Mouse (Mus musculus) urinary bladder, postnatal 4 days (tissue): ENCODE measurements around the gene Arl14ep.
"Not testable (repeated sequence)": the region's sequence is repeated elsewhere in the genome, so short reads cannot be mapped to it uniquely, and the experiment has no call there.

Experiments
- DNase-seq, 2 experiments: peaks; one replicate each; pipeline ENCODE4 v3.0.0; 2021 to 2022; ENCODE audit warnings: low spot score in 2 of 2

The Arl14ep gene

GRCm38 (mm10) chr2:106973959-106974639 lies at the start of gene Arl14ep:
Gene Arl14ep (minus strand): TSS chr2:106974424.
- DNase-seq, result peak; percentile 81 to 87

DNA sequence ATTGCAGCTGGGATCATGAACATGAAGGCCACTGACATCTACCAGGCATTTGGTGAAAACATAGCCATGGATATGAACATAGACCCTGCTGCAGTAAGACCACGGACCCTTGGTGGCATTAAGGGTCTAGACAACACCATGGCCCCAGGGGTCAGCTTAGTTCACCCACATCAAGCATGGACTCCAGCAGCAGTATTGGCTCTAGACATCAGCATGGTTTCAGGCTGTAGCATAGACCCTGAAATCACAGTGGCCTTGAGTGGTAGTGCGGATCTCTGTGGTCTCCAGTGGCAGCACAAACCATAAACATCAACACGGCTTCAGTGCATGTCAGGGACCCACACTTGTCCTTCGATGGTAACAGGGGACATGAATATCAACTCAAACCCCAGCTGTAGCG lies 48.5 kb upstream of the Arl14ep start:
- DNase-seq, result no peak

GRCm38 (mm10) chr2:107019331-107019730 lies 45.1 kb upstream of the Arl14ep start:
- no peak for DNase-seq

GRCm38 (mm10) chr2:107013161-107013560 lies 38.9 kb upstream of the Arl14ep start:
- DNase-seq, result no peak

DNA sequence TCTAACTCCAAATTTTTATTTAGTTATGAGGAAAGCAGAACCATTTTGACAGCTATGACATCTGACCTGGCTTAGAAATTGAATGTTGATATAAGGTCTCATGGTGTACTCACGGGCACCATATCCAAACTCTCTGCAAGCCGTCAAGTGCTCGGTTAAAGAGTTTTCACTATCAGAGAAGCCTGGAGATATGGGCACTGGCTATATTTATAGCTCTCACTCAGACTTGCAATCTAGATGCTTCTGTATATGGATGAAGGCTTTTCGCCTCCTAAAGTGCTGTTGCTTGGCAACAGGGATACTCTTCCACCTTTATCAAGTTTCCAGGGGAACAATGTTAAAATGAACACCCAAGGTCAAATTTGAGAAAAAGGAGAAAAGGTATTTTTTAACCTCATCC lies 38.1 kb upstream of the Arl14ep start:
- DNase-seq, result no peak

GRCm38 (mm10) chr2:107010160-107010559 lies 35.9 kb upstream of the Arl14ep start:
- DNase-seq, result no peak

- DNase-seq, result no peak
Measured at GRCm38 (mm10) chr2:107006378-107006777, 32.2 kb upstream of the Arl14ep start.

GRCm38 (mm10) chr2:107005876-107006275 lies 31.7 kb upstream of the Arl14ep start:
- DNase-seq, result not testable (repeated sequence)

DNA sequence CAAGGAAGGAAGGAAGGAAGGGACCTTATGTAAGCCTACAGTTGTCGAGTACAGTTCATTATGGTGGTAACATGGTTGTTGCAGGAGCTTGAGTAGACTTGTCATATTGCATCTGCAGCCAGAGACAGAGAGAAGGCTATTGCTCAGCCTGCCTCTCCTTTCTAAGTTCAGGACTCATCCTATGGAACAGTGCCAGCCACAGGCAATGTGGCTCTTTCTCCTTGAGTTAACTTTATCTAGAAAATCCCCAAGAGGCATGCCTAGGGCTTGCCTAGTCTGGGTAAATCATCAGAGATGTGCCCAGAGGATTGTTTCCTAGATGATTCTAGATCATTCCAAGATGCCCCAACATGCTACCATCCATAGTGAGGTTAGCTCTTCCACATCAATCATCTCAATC lies 17.0 kb upstream of the Arl14ep start:
- DNase-seq, result no peak

DNA sequence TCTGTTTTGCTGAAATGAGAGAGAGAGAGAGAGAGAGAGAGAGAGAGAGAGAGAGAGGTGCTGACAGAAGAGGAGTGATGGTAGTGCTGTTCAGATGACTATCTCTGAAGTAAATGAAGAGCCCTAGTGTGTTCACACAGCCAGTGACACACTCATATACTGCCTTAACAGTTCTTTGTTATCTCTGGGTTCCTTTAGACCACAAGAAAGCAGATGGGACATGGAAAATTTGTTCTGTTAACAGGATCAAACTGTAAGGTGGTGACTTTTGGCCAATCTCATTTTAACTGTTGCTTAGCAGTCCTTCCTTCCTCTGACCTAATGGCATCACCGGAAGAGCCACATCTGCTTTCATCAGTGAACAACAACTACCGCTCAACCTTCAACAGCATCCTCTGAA lies 10.7 kb upstream of the Arl14ep start:
- DNase-seq, result no peak

- no peak for DNase-seq
Measured at GRCm38 (mm10) chr2:106982503-106982902, 8.3 kb upstream of the Arl14ep start.

DNA sequence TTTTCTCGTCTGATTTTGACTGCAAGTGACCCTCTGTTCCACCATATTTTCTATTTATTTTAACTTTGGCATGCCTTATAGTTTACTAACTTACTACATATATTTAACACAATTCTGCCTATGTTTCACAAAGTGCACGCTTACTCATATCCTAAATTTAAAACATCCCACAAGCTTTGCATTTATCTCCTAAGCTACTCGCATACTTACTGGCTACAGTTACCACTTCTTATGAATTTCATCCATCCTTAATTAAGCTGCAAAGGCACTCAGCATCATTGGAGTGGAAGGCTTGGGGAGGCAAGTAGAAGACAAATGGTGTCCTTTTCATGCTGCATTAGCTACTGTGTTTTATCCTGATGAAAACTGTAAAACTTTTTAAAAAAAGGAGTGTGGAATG lies 2.2 kb upstream of the Arl14ep start:
- no peak for DNase-seq

DNA sequence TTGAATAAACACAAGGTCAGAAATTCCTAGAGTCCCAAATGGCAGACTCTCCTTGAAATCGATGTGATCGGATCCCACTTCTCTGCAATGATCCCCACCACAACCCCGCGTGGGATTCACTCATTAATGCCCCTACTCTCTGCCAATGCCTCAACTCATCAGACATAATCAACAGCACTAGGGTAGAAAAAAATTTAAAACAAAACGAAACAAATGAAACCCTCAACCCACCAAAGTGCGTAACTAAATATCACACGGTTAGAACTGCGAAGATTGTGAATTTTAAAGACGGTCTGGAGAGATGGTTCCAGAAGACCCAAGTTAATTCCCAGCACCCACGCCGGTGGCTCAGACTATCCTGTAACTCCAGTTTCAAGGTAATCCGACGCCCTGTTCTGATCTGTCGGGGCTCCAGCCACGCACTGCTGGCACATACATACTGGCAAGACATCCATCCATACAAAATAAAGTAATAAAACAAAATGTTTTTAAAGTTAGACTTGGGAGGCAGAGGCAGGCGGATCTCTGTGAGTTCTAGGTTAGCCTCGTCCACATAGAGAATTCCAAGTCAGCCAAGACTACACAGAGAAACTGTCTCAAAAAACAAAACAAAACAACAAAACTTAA lies 779 bp downstream of the Arl14ep start:
- no peak for DNase-seq

DNA sequence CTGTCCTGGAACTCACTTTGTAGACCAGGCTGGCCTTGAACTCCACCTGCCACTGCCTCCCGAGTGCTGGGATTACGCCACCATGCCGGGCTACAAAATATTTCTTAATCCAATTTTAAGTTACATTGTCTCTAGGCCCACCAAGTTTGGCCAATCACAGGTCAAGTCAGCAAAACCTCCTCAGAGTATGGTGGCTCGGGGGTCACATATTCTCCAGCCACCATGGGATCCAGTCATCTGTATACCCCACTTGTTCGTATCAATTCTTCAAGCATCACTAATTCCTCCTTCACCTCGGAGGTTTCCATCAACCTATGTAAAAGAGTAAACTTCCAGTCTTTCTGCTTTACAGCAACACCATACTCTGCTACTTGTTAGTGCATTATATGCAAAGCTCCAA lies 1.4 kb downstream of the Arl14ep start:
- no peak for DNase-seq

- DNase-seq, result no peak
Measured at GRCm38 (mm10) chr2:106970971-106971370, 3.3 kb downstream of the Arl14ep start.

GRCm38 (mm10) chr2:106968320-106968719 lies 5.9 kb downstream of the Arl14ep start:
- no peak for DNase-seq

GRCm38 (mm10) chr2:106963560-106963959 lies 10.7 kb downstream of the Arl14ep start:
- DNase-seq, result no peak

DNA sequence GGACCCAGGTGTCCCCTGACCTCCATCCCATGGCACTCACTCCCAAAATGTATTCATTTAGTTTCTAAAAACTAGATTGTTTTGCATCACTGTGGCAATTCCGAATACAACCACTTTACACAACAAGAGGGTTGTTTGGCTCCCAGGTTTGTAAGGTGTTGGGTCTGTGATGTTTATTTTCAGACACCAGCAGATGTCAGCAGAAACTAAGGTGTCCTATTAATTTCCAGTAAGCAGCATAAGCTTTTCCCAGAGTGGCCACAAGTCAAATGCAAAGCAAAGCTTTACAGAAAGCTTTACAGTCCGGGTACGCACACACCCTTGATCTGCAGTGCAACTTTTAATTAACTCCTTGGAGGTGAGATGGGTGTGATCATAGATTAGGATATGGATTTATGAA lies 12.6 kb downstream of the Arl14ep start:
- DNase-seq, result no peak

DNA sequence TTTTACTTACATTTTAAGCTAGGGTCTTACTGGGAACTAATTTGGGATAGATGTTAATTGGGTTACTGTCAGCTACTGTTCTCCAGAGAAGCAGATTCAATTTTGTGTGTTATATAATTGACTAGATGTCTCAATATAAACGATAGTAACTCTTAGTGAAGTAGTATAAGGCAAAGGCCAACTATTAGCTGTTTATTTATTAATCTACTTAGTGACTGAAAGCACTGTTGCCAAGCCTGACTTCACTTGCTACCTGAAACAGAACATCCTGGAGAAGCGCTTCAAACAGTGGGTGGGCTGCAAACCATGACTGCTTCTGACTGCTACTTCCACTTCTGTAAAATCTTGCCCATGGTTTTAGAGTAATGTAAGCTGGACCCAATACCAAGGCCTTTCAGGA lies 13.2 kb downstream of the Arl14ep start:
- DNase-seq, result no peak

DNA sequence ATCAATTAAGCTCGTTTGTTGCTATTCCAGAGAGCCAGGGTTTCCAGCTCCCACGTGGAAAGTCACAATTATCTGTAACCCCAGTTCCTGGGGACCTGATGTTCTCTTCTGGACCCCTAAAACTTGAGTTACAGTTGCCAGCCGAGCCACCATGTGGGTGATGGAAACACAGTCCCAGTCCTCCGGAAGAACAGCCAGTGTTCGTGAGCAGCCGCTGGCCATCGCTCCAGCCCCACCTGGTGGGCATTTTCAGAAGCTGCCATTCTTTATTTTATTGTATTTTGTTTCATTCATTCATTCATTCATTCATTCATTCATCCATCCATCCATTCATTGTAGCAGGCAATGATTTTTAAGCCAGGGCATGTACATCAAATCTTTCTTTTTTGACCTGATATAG lies 14.0 kb downstream of the Arl14ep start:
- DNase-seq, result no peak

DNA sequence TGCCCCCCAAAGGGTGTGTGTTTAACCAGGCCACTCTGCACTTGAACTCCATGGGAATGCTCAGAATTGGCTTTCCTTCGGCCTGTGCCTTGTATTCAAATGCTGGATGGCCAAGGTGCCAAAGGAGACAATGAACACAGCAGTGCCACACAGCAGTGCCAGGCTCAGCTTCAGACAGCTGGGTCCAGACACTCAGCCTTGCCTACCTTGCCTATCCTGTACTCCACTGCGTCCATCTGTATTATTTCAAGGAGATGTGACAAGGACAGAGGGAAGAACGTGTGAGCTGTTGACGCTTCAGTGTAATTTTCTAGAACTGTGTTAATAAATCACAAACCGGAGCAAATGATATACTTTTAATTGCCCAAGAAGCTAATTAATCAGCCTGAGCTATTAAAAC lies 14.8 kb downstream of the Arl14ep start:
- no peak for DNase-seq

DNA sequence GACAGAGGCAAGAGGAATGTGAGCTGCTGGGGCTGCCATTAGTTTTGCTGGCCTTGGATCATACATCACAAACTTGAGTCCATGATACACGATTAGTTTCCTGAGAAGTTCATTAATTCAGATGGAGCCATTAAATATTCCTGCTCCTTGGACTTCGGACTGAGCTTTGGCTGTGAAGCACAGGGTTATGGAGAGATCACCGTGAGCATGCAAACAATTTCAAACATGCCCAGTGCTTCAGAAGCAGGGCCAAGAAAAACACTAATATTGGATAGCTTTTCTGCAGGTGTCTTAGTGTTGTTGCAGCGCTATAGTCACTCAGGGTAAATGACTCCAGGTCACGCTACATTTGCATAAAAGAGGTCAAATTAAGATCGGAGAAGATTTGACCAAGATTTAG lies 15.3 kb downstream of the Arl14ep start:
- no peak for DNase-seq

DNA sequence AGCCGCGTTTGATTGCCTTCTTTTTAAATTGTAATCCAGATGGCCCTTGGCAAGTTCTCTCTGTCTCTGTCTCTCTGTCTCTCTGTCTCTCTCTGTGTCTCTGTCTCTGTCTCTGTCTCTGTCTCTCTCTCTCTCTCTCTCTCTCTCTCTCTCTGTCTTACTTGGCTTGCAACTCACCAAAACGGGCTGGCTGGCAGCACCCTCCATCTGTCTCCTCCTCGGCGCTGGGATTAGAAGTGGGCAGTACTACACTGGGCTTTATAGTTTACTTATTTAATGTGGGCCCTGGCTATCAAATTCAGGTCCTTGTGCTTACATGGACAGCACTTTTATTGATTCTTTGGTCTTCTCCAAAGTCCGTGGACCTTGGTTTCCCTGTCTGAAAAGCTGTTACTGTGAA lies 18.1 kb downstream of the Arl14ep start:
- no peak for DNase-seq

DNA sequence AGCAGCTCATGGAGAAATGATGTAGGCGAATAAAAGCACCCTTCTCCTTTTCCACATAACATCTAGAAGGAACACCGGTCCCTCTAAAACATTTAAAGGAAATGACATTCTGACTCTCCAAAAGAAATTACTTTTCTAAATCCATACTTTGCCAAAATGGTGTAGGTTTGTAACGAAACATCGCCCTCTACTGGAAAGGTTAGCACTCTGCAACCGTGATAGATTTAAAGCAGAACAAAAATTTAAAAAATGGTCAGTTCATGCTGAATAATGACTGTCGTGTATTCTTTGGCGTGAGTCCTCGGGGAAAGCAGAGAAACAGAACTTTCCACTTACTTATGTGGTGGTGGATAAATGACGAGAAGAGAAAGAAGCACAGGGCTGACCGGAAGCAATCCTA lies 18.6 kb downstream of the Arl14ep start:
- DNase-seq, result no peak
